Mouse (Mus musculus) hindbrain, embryonic 16.5 days (tissue): ENCODE measurements at regions not wholly inside any gene's neighbourhood (a gene's known extent, or its start where the extent isn't known, plus 50 kb on each side); places are given as distances from the start of the nearest gene placed in this dataset.
A peak's percentile ranks its signal among the peaks of the same experiment; 100 is the strongest.
"Not testable (repeated sequence)": the region's sequence is repeated elsewhere in the genome, so short reads cannot be mapped to it uniquely, and the experiment has no call there.

ENCODE experiments used
- ATAC-seq: fragments of 200-750 bp; cut with Nextera tagmentation; 2 replicates; pipeline ENCODE4 v1.8.0; 2017; ENCODE audit warnings: moderate TSS enrichment, moderate library complexity
- H3K27ac ChIP-seq: fragments of 300-500 bp; sonication (generic); 2 replicates; pipeline ENCODE4 v1.5.1; 2014; ENCODE audit warnings: low read depth, mild to moderate bottlenecking, control low read depth, low read length, moderate library complexity
- H3K27me3 ChIP-seq: fragments of 300-500 bp; sonication (generic); replicated peaks from 2 replicates; pipeline ENCODE4 v1.6.1; 2014; ENCODE audit warnings: low read length; ENCODE audit not compliant: control insufficient read depth, insufficient read depth
- H3K36me3 ChIP-seq: fragments of 300-500 bp; sonication (generic); 2 replicates; pipeline ENCODE4 v1.6.1; 2014; ENCODE audit warnings: mild to moderate bottlenecking, low read length, moderate library complexity, mixed read lengths; ENCODE audit not compliant: control insufficient read depth, insufficient read depth
- H3K4me1 ChIP-seq: fragments of 300-500 bp; sonication (generic); 2 replicates; pipeline ENCODE4 v1.6.1; 2014; ENCODE audit warnings: low read depth, low read length; ENCODE audit not compliant: control insufficient read depth, insufficient read depth
- H3K4me2 ChIP-seq: fragments of 300-500 bp; sonication (generic); 2 replicates; pipeline ENCODE4 v1.6.1; 2014; ENCODE audit warnings: mild to moderate bottlenecking, low read length, control low read depth, moderate library complexity
- H3K4me3 ChIP-seq: fragments of 300-500 bp; sonication (generic); 2 replicates; pipeline ENCODE4 v1.5.1; 2014; ENCODE audit warnings: mild to moderate bottlenecking, low read length, control low read depth, moderate library complexity
- H3K9ac ChIP-seq: fragments of 300-500 bp; sonication (generic); 2 replicates; pipeline ENCODE4 v1.6.1; 2014; ENCODE audit warnings: low read depth, mild to moderate bottlenecking, control low read depth, low read length, moderate library complexity
- H3K9me3 ChIP-seq: fragments of 300-500 bp; sonication (generic); 2 replicates; pipeline ENCODE4 v1.6.1; 2014; ENCODE audit warnings: mild to moderate bottlenecking, low read length, moderate library complexity; ENCODE audit not compliant: control insufficient read depth
- WGBS: fragments of 180-500 bp; shearing (Covaris S2); extraction: QIAGEN DNeasy Blood & Tissue Kit; methylation state at CpG from one replicate; pipeline ENCODE4 v1.1.7; 2014; 5-methylcytosine and 5-hydroxymethylcytosine counted together

GRCm38 (mm10) chr3:83486192-83486716 is 279.9 kb upstream of the Sfrp2 start:
- Histone ChIP-seq H3K9ac (no peak overlapping the region), H3K27me3 (no peaks in the 10 kb centered on the region), H3K36me3 (no peaks in the 10 kb centered on the region), H3K9me3 (no peaks in the 10 kb centered on the region), H3K27ac (no peak overlapping the region), H3K4me2 (no peak overlapping the region), H3K4me1 (no peaks in the 10 kb centered on the region), H3K4me3 (no peak overlapping the region)
- ATAC-seq, result peak; percentile 48; the same call in 1 of the 2 replicates
- 81% methylated on average over 7 of the region's 7 CpGs for WGBS

DNA sequence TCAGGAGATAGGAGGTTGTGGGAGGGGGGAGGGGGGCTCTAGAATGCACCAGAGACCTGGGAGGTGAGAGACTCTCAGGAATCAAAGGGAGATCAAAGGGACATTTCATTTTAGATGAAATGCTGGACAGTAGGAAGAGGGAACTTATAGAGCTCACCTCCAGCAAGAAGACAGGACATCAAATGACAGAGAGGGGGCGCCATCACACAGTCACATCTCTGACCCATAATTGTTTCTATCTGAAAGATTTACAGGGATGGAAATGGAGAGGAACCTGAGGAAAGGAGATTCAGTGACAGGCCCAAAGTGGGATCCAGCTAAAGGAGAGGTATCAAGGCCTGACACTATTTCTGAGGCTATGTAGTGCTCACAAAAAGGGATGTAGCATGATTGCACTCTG is 270.5 kb upstream of the Sfrp2 start:
- Histone ChIP-seq H3K27me3 (no peaks in the 10 kb centered on the region), H3K4me2 (no peak overlapping the region), H3K9ac (no peak overlapping the region), H3K9me3 (no peaks in the 10 kb centered on the region), H3K36me3 (no peaks in the 10 kb centered on the region), H3K4me3 (no peak overlapping the region), H3K4me1 (no peaks in the 10 kb centered on the region), H3K27ac (no peak overlapping the region)
- 30% methylated on average over 1 of the region's 1 CpGs for WGBS
- ATAC-seq, result no peak

DNA sequence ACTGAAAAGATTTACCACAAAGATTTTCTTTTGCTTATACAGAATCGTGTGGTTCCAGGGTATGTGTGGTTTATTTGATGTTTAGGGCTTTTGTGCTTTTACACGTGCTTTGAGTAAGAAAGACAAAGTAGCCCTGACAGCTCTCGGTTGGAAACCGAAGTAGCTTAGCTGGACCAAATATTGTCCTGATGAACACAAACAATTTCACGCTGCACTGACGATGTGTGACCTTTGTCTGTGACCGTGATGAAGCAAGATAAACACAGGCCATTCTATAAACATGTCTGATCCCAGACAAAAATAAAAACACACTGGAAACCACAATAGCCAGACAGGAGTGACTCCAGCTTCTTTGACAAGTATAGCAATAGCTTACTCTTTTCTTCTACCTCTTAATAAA is 262.2 kb upstream of the Sfrp2 start:
- Histone ChIP-seq H3K36me3 (no peaks in the 10 kb centered on the region), H3K27ac (no peak overlapping the region), H3K4me2 (no peak overlapping the region), H3K27me3 (no peaks in the 10 kb centered on the region), H3K9ac (no peak overlapping the region), H3K4me1 (no peaks in the 10 kb centered on the region), H3K9me3 (no peaks in the 10 kb centered on the region), H3K4me3 (no peak overlapping the region)
- ATAC-seq, result no peak
- WGBS, result 13% methylated on average over 7 of the region's 7 CpGs

- Histone ChIP-seq H3K4me1 (peaks cover 2% of the 10 kb centered on the region; the same call in 1 of the 2 replicates), H3K4me2 (no peak overlapping the region), H3K9ac (no peak overlapping the region), H3K4me3 (no peak overlapping the region), H3K27me3 (no peaks in the 10 kb centered on the region), H3K36me3 (no peaks in the 10 kb centered on the region), H3K9me3 (no peaks in the 10 kb centered on the region), H3K27ac (no peak overlapping the region)
- no peak for ATAC-seq
- WGBS, result 61% methylated on average over 4 of the region's 4 CpGs
Measured at GRCm38 (mm10) chr3:83516614-83517013, 249.5 kb upstream of the Sfrp2 start.

DNA sequence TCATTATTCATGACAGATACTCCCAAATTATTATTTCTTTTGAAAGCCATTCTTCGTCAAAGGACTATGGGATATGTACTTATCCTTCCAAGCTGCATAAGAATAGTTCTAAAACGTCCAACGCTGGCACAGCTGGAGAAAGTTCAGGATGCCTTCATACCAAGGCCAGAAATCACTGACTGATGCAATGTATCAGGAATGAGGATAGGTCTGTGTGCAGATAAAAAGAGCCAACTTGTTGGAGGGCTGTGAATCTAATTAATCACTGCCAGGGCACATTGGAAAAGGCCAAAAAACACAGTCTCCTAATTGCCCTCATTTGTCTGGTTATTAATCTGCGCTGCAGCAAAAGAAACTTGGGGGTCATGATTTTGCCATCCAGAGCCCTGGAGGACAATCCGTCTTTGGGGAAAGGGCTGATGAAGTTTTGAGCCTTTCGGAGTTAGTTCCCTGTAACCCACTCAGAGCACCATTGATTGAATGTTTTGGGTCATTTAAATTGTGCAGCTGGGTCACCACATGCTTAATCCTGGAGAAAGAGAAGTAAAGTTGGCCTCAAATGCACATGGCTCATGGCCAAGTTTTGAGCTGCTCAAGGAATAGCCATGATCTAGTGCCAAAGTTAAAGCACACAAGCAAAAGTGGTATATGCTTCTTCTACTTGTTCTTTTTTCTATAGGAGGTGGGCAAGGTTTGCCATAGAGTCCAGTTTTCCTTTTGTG is 248.0 kb upstream of the Sfrp2 start:
- Histone ChIP-seq H3K9ac (no peak overlapping the region), H3K27ac (no peak overlapping the region), H3K27me3 (no peaks in the 10 kb centered on the region), H3K4me2 (no peak overlapping the region), H3K4me3 (no peak overlapping the region), H3K9me3 (no peaks in the 10 kb centered on the region), H3K36me3 (no peaks in the 10 kb centered on the region), H3K4me1 (peaks cover 2% of the 10 kb centered on the region; the same call in 1 of the 2 replicates)
- WGBS, result 62% methylated on average over 6 of the region's 6 CpGs
- peak; percentile 76; the same call in 1 of the 2 replicates for ATAC-seq

GRCm38 (mm10) chr3:83530243-83530847 is 235.8 kb upstream of the Sfrp2 start:
- Histone ChIP-seq H3K36me3 (no peaks in the 10 kb centered on the region), H3K27me3 (no peaks in the 10 kb centered on the region), H3K9ac (no peak overlapping the region), H3K27ac (no peak overlapping the region), H3K9me3 (no peaks in the 10 kb centered on the region), H3K4me3 (no peak overlapping the region), H3K4me2 (no peak overlapping the region), H3K4me1 (no peaks in the 10 kb centered on the region)
- no peak for ATAC-seq
- WGBS, result 68% methylated on average over 4 of the region's 4 CpGs

GRCm38 (mm10) chr3:83536624-83537023 is 229.5 kb upstream of the Sfrp2 start:
- not testable (repeated sequence) for H3K4me3 ChIP-seq, H3K27me3 ChIP-seq, H3K9me3 ChIP-seq, H3K4me1 ChIP-seq, ATAC-seq, H3K27ac ChIP-seq, H3K36me3 ChIP-seq, H3K9ac ChIP-seq, H3K4me2 ChIP-seq
- 68% methylated on average over 5 of the region's 5 CpGs for WGBS

- Histone ChIP-seq H3K9me3 (no peaks in the 10 kb centered on the region), H3K4me3 (no peak overlapping the region), H3K4me1 (no peaks in the 10 kb centered on the region), H3K4me2 (no peak overlapping the region), H3K27me3 (no peaks in the 10 kb centered on the region), H3K9ac (no peak overlapping the region), H3K36me3 (no peaks in the 10 kb centered on the region), H3K27ac (no peak overlapping the region)
- ATAC-seq, result no peak
- 65% methylated on average over 4 of the region's 4 CpGs for WGBS
Measured at GRCm38 (mm10) chr3:83537231-83537630, 228.9 kb upstream of the Sfrp2 start.

DNA sequence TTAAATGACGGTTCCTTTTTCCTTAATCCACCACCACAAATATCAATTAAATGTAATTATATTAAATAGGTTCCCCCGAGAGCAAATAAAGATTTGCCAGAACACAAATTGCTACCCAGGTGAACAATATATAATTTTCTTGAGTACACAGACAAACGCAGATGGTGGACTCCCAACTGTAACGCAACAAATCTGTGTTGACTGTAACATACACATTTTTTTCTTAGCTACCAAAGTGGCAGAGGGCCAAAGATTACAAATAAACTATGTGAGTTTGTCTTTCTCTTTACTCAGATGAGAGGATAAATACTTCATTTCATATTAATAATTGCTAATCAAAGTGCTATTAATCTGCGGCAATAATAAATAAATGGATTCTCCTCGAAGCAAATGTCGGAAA is 228.4 kb upstream of the Sfrp2 start:
- ATAC-seq, result no peak

More for the DNA sequence above, 228.4 kb upstream of the Sfrp2 start:
- no peak overlapping the region for H3K4me3 ChIP-seq
- H3K27me3 ChIP-seq, result no peaks in the 10 kb centered on the region
- H3K4me1 ChIP-seq, result no peaks in the 10 kb centered on the region
- no peak overlapping the region for H3K9ac ChIP-seq
- H3K9me3 ChIP-seq, result no peaks in the 10 kb centered on the region
- H3K4me2 ChIP-seq, result no peak overlapping the region
- 74% methylated on average over 7 of the region's 7 CpGs for WGBS
- H3K27ac ChIP-seq, result no peak overlapping the region
- no peaks in the 10 kb centered on the region for H3K36me3 ChIP-seq
